Mouse (Mus musculus): ENCODE measurements around the gene Abcb9.
"Not testable (repeated sequence)": the region's sequence is repeated elsewhere in the genome, so short reads cannot be mapped to it uniquely, and the experiment has no call there.

The Abcb9 gene

GRCm38 (mm10) chr5:124059677-124060076 lies 35.9 kb downstream of the Abcb9 start:
- DNase-seq (ENCODE audit: inconsistent ontology term) = no peak

DNA sequence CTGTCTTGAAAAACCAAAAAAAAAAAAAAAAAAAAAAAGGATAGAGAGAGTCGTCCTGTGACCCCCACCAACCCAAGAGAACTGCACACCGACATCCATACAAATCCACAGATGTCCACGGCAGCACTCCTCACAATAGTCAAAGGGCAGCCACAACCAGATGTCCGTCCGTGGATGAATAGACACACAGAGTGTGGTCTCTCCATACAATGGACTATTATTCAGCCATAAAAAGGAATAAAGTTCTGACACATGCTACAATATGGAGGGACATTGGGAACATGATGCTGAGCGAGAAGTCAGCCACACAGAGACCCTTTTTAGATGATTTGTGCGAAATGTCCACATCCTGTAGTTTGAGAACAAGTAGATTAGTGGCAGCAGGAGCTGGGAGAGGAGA lies 36.8 kb downstream of the Abcb9 start:
- DNase-seq (ENCODE audit: inconsistent ontology term) = no peak

- no peak for DNase-seq (ENCODE audit: inconsistent ontology term)
Measured at GRCm38 (mm10) chr5:124056956-124057355, 38.6 kb downstream of the Abcb9 start.

- DNase-seq (ENCODE audit: inconsistent ontology term) = no peak
Measured at GRCm38 (mm10) chr5:124056219-124056618, 39.4 kb downstream of the Abcb9 start.

DNA sequence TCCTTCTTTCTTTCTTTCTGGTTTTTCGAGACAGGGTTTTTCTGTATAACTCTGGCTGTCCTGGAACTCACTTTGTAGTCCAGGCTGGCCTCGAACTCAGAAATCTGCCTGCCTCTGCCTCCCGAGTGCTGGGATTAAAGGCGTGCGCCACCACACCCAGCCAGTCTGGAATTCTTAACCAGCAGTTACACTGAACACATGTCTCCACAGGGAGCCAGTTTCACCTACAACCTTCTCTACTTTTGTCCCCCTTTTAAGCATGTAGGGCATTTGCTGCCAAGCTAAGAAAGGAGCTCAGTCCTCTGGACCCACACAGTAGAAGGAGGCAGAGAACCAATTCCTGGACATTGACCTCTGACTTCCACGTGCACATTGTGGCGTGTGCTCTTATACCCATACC lies 43.0 kb downstream of the Abcb9 start:
- not testable (repeated sequence) for DNase-seq (ENCODE audit: inconsistent ontology term)

GRCm38 (mm10) chr5:124051899-124052491 lies 43.6 kb downstream of the Abcb9 start:
- peak; percentile 61 for DNase-seq (ENCODE audit: inconsistent ontology term)

- peak; percentile 29 for DNase-seq (ENCODE audit: inconsistent ontology term)
Measured at GRCm38 (mm10) chr5:124050095-124051050, 45.2 kb downstream of the Abcb9 start.

DNA sequence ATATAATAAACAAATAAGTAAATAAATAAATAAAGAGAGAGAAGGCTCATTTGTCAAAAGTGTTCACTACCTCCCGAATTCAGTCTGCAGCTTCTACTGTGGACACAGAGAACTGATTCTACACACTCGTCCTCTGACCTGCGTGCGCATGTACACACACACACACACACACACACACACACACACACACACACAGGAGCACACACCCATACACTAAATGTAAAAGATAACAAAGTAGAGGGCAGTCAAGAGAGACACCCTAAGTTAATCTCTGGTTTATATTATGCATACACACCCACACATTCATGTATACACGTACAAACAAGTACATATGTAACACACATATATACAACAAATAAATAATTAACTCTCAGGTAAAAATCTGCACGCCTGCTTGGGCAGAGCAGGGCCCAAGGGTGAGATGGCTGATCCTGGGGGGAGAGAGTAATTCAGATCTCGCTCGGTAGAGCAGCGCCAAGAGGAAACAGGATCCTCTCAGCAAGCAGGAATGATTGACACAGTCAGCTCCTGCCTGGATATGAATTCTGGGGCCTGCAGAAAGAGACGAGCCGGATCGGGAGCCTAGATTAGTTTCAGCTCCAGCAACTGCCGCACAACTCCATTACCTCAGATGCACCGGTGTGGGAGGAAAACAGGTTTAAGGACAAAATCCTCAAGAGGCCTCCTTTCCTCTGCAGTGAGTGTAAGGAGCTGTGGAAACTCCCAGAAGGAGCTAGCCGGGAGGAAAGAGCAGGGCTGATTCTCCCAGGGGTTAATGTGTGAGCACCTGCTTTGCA lies 46.2 kb downstream of the Abcb9 start:
- DNase-seq (ENCODE audit: inconsistent ontology term) = no peak

GRCm38 (mm10) chr5:124046741-124047401 lies 48.7 kb downstream of the Abcb9 start:
- peak; percentile 85 for DNase-seq (ENCODE audit: inconsistent ontology term)

DNA sequence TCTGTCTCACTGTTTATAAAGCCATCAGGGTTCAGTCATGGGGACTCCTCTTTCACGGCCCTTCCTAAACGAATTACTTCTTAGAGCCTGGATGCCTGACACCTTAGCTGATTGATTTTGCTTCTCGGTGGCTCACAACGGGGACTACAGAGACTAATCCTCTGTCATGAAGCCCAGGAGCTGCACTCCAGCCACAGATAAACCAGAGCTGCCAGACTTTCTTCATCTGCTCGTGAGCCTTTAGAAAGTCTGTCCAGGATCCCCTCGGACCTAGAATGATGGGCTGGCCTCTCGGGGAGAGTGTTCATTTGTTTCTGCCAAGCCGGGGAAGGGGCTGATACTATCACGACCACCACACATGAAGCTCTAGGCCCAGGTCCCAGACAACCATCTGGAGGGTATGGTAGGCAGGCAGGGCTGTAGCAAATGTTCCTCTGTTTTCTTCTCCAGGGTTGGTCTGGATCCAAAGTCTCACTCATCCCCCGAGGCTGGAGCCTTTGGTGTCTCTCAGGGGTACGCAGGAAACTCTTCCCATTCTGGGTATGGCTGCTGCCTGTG lies 50.1 kb downstream of the Abcb9 start:
- DNase-seq (ENCODE audit: inconsistent ontology term) = no peak

GRCm38 (mm10) chr5:124043999-124044398 lies 51.6 kb downstream of the Abcb9 start:
- DNase-seq (ENCODE audit: inconsistent ontology term) = no peak

GRCm38 (mm10) chr5:124043212-124043978 lies 52.2 kb downstream of the Abcb9 start:
- DNase-seq (ENCODE audit: inconsistent ontology term) = peak; percentile 96

GRCm38 (mm10) chr5:124041097-124041496 lies 54.5 kb downstream of the Abcb9 start:
- no peak for DNase-seq (ENCODE audit: inconsistent ontology term)

- no peak for DNase-seq (ENCODE audit: inconsistent ontology term)
Measured at GRCm38 (mm10) chr5:124039602-124040001, 56.0 kb downstream of the Abcb9 start.

DNA sequence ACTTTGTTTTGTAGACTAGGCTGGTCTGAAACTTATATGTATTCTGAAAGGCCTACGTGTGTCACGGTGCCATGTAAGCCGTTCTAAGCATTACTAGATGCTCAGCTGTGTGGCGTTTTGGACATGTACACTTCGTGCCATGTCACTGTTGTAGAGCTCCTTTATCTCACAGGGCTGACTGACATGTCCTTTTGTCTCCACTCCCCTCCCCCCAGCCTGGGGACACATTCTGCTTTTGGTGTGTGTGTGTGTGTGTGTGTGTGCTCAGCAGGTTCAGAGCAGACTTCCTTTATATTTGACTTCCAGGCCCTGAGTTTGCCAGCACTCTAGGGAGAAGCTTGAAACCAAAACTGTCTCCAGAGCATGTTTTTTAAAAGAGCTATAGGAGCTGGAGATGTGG lies 58.8 kb downstream of the Abcb9 start:
- no peak for DNase-seq (ENCODE audit: inconsistent ontology term)

- no peak for DNase-seq (ENCODE audit: inconsistent ontology term)
Measured at GRCm38 (mm10) chr5:124036341-124036740, 59.3 kb downstream of the Abcb9 start.

DNA sequence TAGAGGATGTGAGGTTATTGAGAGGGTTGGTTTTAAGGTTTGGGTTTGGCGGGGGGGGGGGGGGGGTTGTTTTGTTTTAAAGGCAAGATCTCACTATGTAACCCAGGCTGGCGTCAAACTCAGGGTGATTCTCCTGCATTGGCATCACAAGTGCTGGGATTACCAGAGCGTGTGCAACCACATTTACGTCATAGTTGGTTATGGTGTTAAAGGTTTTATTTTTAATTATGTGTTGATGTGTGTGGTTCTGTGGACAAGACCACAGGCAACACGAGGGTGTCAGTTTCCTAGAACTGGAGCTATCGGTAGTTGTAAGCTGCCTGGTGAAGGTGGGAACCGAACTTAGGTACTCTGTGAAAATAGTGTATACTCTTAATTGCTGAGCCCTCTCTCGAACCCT lies 59.8 kb downstream of the Abcb9 start:
- DNase-seq (ENCODE audit: inconsistent ontology term) = no peak

- no peak for DNase-seq (ENCODE audit: inconsistent ontology term)
Measured at GRCm38 (mm10) chr5:124035406-124035805, 60.2 kb downstream of the Abcb9 start.

DNA sequence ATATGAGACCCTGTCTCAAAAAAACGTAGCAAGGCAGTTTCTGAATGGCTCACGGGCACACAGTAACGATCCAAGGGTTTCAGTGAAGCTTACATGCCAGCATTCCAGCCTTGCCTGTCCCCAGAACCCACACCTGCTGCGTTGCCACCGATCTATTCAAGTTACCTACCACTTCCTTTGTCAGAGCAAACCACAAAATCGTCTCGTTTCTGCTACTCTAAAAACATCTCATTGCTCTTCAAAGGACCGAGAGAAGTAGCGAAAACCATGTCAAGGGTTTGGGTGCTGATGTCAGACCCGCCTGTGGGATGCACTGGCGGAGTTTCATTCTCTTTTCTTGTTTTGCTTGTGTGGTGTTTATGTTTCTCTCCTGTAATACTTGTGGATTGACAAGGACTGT lies 61.1 kb downstream of the Abcb9 start:
- DNase-seq (ENCODE audit: inconsistent ontology term) = no peak

GRCm38 (mm10) chr5:124032001-124032508 lies 63.5 kb downstream of the Abcb9 start, which contains the start of gene Vps37b:
Gene Vps37b (minus strand): TSS chr5:124032270.
- peak; percentile 95 for DNase-seq (ENCODE audit: inconsistent ontology term)

Measured in Muller cell, postnatal 12 days (primary cell).